Mouse (Mus musculus): ENCODE measurements around the gene Proser2. TPM values are rescaled to one million over a fixed set of nuclear protein-coding genes. Genes with fewer than 3 reads are reported as not detected.

Proser2 gene
- polyA plus RNA-seq, 1 experiment, result 2.9 TPM

DNA sequence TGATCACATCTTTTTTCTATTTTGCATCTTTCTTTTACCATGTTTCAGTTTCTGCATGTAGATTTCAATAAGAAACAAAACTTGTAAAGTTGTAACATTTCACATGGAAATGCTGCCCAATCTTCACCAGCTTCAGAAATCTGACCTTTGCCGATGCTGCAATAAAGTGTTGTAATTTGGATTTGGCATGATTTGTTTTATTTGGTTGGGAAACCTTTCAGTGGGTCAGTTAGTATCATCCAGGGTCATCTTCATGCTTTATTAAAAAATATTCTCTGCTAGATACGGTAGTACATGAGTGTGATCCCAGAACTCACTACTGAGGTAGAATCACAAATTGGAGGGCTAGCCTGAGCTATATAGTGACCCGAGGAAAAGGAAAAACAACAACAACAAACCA is 73.5 kb downstream of the Proser2 start:
- Histone ChIP-seq H3K27ac (ENCODE audit: control insufficient read depth, insufficient read depth, low read length) (no peak overlapping the region), H3K36me3 (ENCODE audit: control insufficient read depth, insufficient read depth, low read length) (peaks cover 38% of the 10 kb centered on the region), H3K27me3 (ENCODE audit: control insufficient read depth, insufficient read depth, low read length) (no peaks in the 10 kb centered on the region), H3K4me1 (replicated peaks; ENCODE audit: control insufficient read depth, insufficient read depth, low read length) (no peaks in the 10 kb centered on the region), H3K4me3 (ENCODE audit: control insufficient read depth, insufficient read depth, low read length) (no peak overlapping the region)
- TF ChIP-seq CTCF (IDR thresholded peaks at IDR 0.05; ENCODE audit: borderline replicate concordance, control insufficient read depth, extremely low read depth, insufficient read depth, low read length, poor library complexity), result no peak
- TF ChIP-seq POLR2A (IDR thresholded peaks at IDR 0.05; ENCODE audit: control insufficient read depth, extremely low read depth, insufficient read depth, low read length, poor library complexity), result no peak
- over 99% methylated on average over 3 of the region's 3 CpGs for WGBS
- no peak for DNase-seq

DNA sequence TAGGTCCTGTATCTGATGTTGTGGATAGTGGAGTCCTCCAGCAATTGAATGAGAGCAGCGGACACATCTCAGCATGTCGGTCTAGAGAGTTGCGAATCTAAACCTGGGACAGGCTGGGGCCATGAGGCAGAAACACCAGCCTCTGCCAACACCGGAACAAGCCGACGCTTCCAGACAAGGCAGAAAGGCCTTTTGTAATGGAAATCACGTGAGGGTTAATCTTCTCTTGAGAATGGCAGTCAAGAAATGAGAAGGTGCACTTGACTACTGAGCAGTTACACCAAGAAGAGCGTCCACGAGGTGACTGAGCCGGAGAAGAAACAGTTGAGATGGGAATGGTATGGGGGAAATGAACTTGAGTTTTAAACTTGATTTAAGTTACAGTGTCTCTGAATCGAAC is 74.5 kb downstream of the Proser2 start:
- Histone ChIP-seq H3K4me3 (ENCODE audit: control insufficient read depth, insufficient read depth, low read length) (no peak overlapping the region), H3K27me3 (ENCODE audit: control insufficient read depth, insufficient read depth, low read length) (no peaks in the 10 kb centered on the region), H3K36me3 (ENCODE audit: control insufficient read depth, insufficient read depth, low read length) (peaks cover 48% of the 10 kb centered on the region), H3K27ac (ENCODE audit: control insufficient read depth, insufficient read depth, low read length) (no peak overlapping the region), H3K4me1 (replicated peaks; ENCODE audit: control insufficient read depth, insufficient read depth, low read length) (no peaks in the 10 kb centered on the region)
- DNase-seq, result no peak
- 97% methylated on average over 11 of the region's 11 CpGs for WGBS
- TF ChIP-seq POLR2A (IDR thresholded peaks at IDR 0.05; ENCODE audit: control insufficient read depth, extremely low read depth, insufficient read depth, low read length, poor library complexity) (no peak), CTCF (IDR thresholded peaks at IDR 0.05; ENCODE audit: borderline replicate concordance, control insufficient read depth, extremely low read depth, insufficient read depth, low read length, poor library complexity) (no peak)

DNA sequence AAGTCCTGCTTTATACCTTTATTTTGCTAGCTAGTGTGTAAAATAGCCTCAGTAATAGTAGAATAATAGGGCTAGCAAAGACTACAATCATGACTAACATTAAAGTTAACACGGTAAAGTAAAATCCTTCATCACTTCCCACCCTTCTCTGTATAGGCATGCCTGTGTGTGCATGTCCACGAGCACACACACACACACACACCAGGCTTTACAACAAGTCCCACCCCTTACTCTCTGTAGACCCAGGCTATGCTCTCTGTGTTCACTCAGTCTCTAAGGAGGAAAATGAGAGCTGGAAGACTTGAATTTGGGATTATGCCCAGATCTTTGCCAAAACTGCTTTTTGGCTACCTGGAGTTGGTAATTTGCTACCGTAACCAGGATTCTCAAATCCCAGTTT is 81.0 kb downstream of the Proser2 start:
- no peak for DNase-seq
- TF ChIP-seq CTCF (IDR thresholded peaks at IDR 0.05; ENCODE audit: borderline replicate concordance, control insufficient read depth, extremely low read depth, insufficient read depth, low read length, poor library complexity) (no peak), POLR2A (IDR thresholded peaks at IDR 0.05; ENCODE audit: control insufficient read depth, extremely low read depth, insufficient read depth, low read length, poor library complexity) (no peak)
- Histone ChIP-seq H3K27me3 (ENCODE audit: control insufficient read depth, insufficient read depth, low read length) (no peaks in the 10 kb centered on the region), H3K27ac (ENCODE audit: control insufficient read depth, insufficient read depth, low read length) (no peak overlapping the region), H3K36me3 (ENCODE audit: control insufficient read depth, insufficient read depth, low read length) (peaks cover 45% of the 10 kb centered on the region), H3K4me1 (replicated peaks; ENCODE audit: control insufficient read depth, insufficient read depth, low read length) (no peaks in the 10 kb centered on the region), H3K4me3 (ENCODE audit: control insufficient read depth, insufficient read depth, low read length) (no peak overlapping the region)
- WGBS, result 100% methylated on average over 3 of the region's 3 CpGs

DNA sequence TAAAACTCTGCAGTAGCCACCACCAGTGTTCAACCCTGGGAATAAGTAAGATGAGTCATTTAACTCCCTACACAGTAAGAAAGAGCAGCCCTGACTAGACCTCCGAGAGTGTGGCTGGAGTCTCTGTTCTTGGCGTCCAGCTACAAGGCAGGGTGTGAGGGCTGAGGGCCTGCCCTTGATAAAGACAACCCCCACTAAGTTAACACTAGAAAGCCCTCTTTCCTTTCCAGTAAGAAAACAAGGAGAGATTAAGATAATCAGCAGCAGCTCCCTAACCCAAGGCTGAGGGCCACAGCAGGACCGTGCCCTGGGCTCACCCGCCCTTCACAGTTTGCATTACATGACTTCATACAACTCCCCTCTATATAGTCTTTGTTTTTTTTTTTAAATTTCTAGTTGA is 81.4 kb downstream of the Proser2 start:
- Histone ChIP-seq H3K4me1 (replicated peaks; ENCODE audit: control insufficient read depth, insufficient read depth, low read length) (no peaks in the 10 kb centered on the region), H3K36me3 (ENCODE audit: control insufficient read depth, insufficient read depth, low read length) (peaks cover 46% of the 10 kb centered on the region), H3K27me3 (ENCODE audit: control insufficient read depth, insufficient read depth, low read length) (no peaks in the 10 kb centered on the region), H3K27ac (ENCODE audit: control insufficient read depth, insufficient read depth, low read length) (no peak overlapping the region), H3K4me3 (ENCODE audit: control insufficient read depth, insufficient read depth, low read length) (no peak overlapping the region)
- TF ChIP-seq POLR2A (IDR thresholded peaks at IDR 0.05; ENCODE audit: control insufficient read depth, extremely low read depth, insufficient read depth, low read length, poor library complexity) (no peak), CTCF (IDR thresholded peaks at IDR 0.05; ENCODE audit: borderline replicate concordance, control insufficient read depth, extremely low read depth, insufficient read depth, low read length, poor library complexity) (no peak)
- no peak for DNase-seq
- 97% methylated on average over 4 of the region's 4 CpGs for WGBS

Other genes with a start within 250 kb of the Proser2 start
- 29.4 and 34.0 TPM in 2 replicates for gene Sec61a2, start 234.8 kb downstream of the Proser2 start, polyA plus RNA-seq (2012; rRNA removed)
- 0.62 and 2.2 TPM in 2 replicates for gene Dhtkd1, start 187.4 kb downstream of the Proser2 start, polyA plus RNA-seq (2012; rRNA removed)
- 5.0 and 5.6 TPM in 2 replicates for gene Upf2, start 178.7 kb downstream of the Proser2 start, polyA plus RNA-seq (2012; rRNA removed)
- gene Echdc3, start 82.8 kb upstream of the Proser2 start, polyA plus RNA-seq (2012; rRNA removed), result 3.9 and 5.3 TPM in 2 replicates
- 7.2 and 8.5 TPM in 2 replicates for gene Usp6nl, start 192.5 kb upstream of the Proser2 start, polyA plus RNA-seq (2012; rRNA removed)

All from thymus, adult 2 months (tissue).